Mouse (Mus musculus) MEL (cell line): Measurements from ENCODE around the gene Slc25a54.

ENCODE experiments used
- CTCF ChIP-seq, 3 experiments: IDR thresholded peaks in 2 of 3; conservative IDR thresholded peaks in 1 of 3; 2 replicates each; pipeline ENCODE4 v1.5.1; 2011 to 2012; ENCODE audit warnings: low read length in 3 of 3, low read depth in 2 of 3, mild to moderate bottlenecking in 2 of 3, improper control_type of control experiment in 1 of 3, inconsistent platforms in 1 of 3, mixed read lengths in 1 of 3, moderate library complexity in 1 of 3; ENCODE audit not compliant: control insufficient read depth in 1 of 3, insufficient read depth in 1 of 3, poor library complexity in 1 of 3, severe bottlenecking in 1 of 3
- GATA1 ChIP-seq: IDR thresholded peaks from 2 replicates; pipeline ENCODE4 v1.6.1; 2011; ENCODE audit warnings: low read depth, low read length, improper control_type of control experiment
- KAT2A ChIP-seq: conservative IDR thresholded peaks from 2 replicates; pipeline ENCODE4 v1.6.1; 2012; ENCODE audit warnings: low read depth, low read length, improper control_type of control experiment, inconsistent platforms
- MAZ ChIP-seq: IDR thresholded peaks from 2 replicates; pipeline ENCODE4 v1.6.1; 2012; ENCODE audit warnings: low read depth, mild to moderate bottlenecking, inconsistent platforms, low read length, improper control_type of control experiment
- POLR2A ChIP-seq, 2 experiments: IDR thresholded peaks; 2 replicates each; pipeline ENCODE4 v1.6.1; 2011 to 2012; ENCODE audit warnings: low read length in 2 of 2, mild to moderate bottlenecking in 2 of 2, control low read depth in 1 of 2, improper control_type of control experiment in 1 of 2, low read depth in 1 of 2, moderate library complexity in 1 of 2; ENCODE audit not compliant: control insufficient read depth in 1 of 2, insufficient read depth in 1 of 2, poor library complexity in 1 of 2
- POLR2AphosphoS2 ChIP-seq: IDR thresholded peaks from 2 replicates; pipeline ENCODE4 v1.6.1; 2011; ENCODE audit warnings: low read length, improper control_type of control experiment
- USF1 ChIP-seq: IDR thresholded peaks from 2 replicates; pipeline ENCODE4 v1.6.1; 2014; ENCODE audit warnings: low read depth, mild to moderate bottlenecking, inconsistent platforms, low read length, improper control_type of control experiment, moderate library complexity

- TF ChIP-seq USF1 (no peak), CTCF (IDR thresholded peaks at IDR 0.05 in 2 of 3, conservative IDR thresholded peaks at IDR 0.05 in 1 of 3; ENCODE audit: control insufficient read depth in 1 of 3, insufficient read depth in 1 of 3, low read depth in 2 of 3, low read length in 3 of 3, poor library complexity in 1 of 3, severe bottlenecking in 1 of 3) (no peak), MAZ (no peak), KAT2A (no peak), POLR2A (IDR thresholded peaks at IDR 0.05; ENCODE audit: control insufficient read depth in 1 of 2, insufficient read depth in 1 of 2, low read depth in 1 of 2, low read length in 2 of 2, poor library complexity in 1 of 2) (no peak), POLR2AphosphoS2 (no peak), GATA1 (no peak)
Measured at GRCm38 (mm10) chr3:109051946-109052331, 28.3 kb upstream of the Slc25a54 start.
